Mouse (Mus musculus): Measurements from ENCODE around the gene Gng10. TPM values are rescaled to one million over a fixed set of nuclear protein-coding genes. Genes with fewer than 3 reads are reported as not detected.

Gng10 gene
- 89.6 and 92.9 TPM in 2 replicates for polyA plus RNA-seq (2015; fragmentation: Nextera tagmentation; extraction: Ambion mirVana)

DNA sequence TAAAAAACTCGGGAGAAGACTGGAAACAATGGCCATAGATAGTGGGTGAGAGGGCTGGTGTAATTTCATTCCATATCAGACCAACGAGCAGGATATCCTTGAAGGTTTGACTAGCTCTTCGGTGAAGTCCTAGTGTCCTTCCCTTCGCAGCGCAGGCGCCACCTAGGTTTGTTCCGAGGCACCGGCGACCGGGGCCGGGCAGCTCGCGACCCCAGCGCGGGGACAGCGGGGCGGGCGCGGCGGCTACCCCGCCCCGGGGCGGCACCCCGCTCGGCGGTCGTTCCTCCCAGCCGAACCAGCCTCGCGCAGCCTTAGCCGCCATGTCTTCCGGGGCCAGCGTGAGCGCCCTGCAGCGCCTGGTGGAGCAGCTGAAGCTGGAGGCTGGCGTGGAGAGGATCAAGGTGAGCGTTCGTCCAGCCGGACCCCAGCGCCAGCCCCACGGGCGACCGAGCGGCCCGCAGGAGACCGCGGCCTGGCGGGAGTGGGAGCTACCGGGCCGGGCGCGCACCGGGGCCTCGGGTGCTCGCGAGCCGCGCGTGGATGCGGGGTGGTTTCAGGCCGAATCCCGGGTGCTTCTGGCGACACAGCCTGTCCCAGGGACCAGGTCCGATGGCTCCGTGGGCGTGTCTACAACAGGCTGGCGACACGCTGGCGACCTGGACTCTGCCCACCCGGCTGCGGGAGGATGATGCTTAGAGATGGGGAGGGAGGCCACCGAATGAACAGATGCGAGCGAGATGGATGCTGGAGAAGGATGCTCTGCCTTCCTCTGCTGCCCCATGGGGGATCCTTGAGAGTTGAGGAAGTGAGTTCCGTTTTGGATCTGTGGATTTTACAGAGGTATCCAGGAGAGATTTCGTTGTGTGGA is at the start of gene Gng10:
Gng10 (plus strand) TSS at position 171 of the 868 bp plus-strand sequence.
- H3K27me3 ChIP-seq (ENCODE audit: insufficient read depth, low read length), result no peaks in the 10 kb centered on the region
- H3K9ac ChIP-seq (replicated peaks; ENCODE audit: low read length), result peak within 1 kb of the TSS; percentile 90
- peaks cover 7% of the 10 kb centered on the region; the same call in 1 of the 2 replicates for H3K36me3 ChIP-seq (ENCODE audit: insufficient read depth, low read length)
- 7% methylated on average over 76 of the region's 76 CpGs for WGBS
- ATAC-seq (ENCODE audit: low FRiP score, low TSS enrichment), result peak; percentile 89
- H3K4me3 ChIP-seq (ENCODE audit: low read length), result peak within 1 kb of the TSS; percentile 88
- 0 out of 2 replicates have a peak, but pooled peaks cover 4% of the 10 kb centered on the region for H3K4me1 ChIP-seq (ENCODE audit: insufficient read depth, low read length)
- peaks cover 3% of the 10 kb centered on the region for H3K9me3 ChIP-seq (ENCODE audit: low read length)
- peak within 1 kb of the TSS; percentile 73 for H3K4me2 ChIP-seq (replicated peaks; ENCODE audit: low read depth, low read length)
- H3K27ac ChIP-seq (ENCODE audit: low read length), result peak within 1 kb of the TSS; percentile 61

DNA sequence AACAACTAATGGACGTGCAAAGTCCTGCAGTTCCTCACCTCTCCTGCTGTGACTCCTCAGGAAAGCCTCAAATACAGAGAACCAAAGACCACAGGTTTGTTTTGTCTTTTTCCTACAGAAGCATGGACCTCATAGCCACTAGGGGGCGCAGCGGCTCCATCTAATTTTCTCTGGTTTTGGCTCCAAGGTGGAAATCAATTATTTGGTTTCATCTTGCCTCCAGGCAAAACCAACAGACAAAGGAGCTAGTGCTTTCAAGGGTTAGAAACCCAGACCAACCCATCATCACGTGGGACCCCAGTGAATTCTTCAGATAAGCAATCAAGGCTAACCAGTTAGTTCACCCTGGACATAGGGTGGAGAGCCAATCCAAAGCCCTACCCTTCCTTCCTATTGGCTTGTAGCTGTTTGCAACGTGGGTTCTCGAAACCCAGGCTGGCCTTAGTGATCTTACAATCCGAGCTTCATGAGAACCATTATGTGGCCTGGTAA is 49.7 kb upstream of the Gng10 start:
- ATAC-seq (ENCODE audit: low FRiP score, low TSS enrichment), result peak; percentile 39; the same call in 1 of the 2 replicates
- WGBS, result 23% methylated on average over 7 of the region's 7 CpGs
- H3K4me1 ChIP-seq (ENCODE audit: insufficient read depth, low read length), result peaks cover 10% of the 10 kb centered on the region; the same call in 1 of the 2 replicates
- H3K4me2 ChIP-seq (replicated peaks; ENCODE audit: low read depth, low read length), result no peak overlapping the region
- no peaks in the 10 kb centered on the region for H3K36me3 ChIP-seq (ENCODE audit: insufficient read depth, low read length)
- no peak overlapping the region for H3K9ac ChIP-seq (replicated peaks; ENCODE audit: low read length)
- no peaks in the 10 kb centered on the region for H3K9me3 ChIP-seq (ENCODE audit: low read length)
- no peak overlapping the region for H3K4me3 ChIP-seq (ENCODE audit: low read length)
- H3K27ac ChIP-seq (ENCODE audit: low read length), result no peak overlapping the region
- H3K27me3 ChIP-seq (ENCODE audit: insufficient read depth, low read length), result no peaks in the 10 kb centered on the region

GRCm38 (mm10) chr4:58986540-58987190 is 48.2 kb upstream of the Gng10 start, which contains the start of gene Ptgr1:
Gene Ptgr1, minus strand, starts transcription at chr4:58987119.
- Histone ChIP-seq H3K27me3 (ENCODE audit: insufficient read depth, low read length) (no peaks in the 10 kb centered on the region), H3K4me3 (ENCODE audit: low read length) (peak within 1 kb of the TSS; percentile 76), H3K9ac (replicated peaks; ENCODE audit: low read length) (peak within 1 kb of the TSS; percentile 79), H3K4me2 (replicated peaks; ENCODE audit: low read depth, low read length) (peak within 1 kb of the TSS; percentile 94), H3K27ac (ENCODE audit: low read length) (peak within 1 kb of the TSS; percentile 27; the same call in 1 of the 2 replicates), H3K4me1 (ENCODE audit: insufficient read depth, low read length) (peaks cover 10% of the 10 kb centered on the region; the same call in 1 of the 2 replicates), H3K9me3 (ENCODE audit: low read length) (no peaks in the 10 kb centered on the region), H3K36me3 (ENCODE audit: insufficient read depth, low read length) (no peaks in the 10 kb centered on the region)
- WGBS, result 1% methylated on average over 28 of the region's 28 CpGs
- peak; percentile 82 for ATAC-seq (ENCODE audit: low FRiP score, low TSS enrichment)

DNA sequence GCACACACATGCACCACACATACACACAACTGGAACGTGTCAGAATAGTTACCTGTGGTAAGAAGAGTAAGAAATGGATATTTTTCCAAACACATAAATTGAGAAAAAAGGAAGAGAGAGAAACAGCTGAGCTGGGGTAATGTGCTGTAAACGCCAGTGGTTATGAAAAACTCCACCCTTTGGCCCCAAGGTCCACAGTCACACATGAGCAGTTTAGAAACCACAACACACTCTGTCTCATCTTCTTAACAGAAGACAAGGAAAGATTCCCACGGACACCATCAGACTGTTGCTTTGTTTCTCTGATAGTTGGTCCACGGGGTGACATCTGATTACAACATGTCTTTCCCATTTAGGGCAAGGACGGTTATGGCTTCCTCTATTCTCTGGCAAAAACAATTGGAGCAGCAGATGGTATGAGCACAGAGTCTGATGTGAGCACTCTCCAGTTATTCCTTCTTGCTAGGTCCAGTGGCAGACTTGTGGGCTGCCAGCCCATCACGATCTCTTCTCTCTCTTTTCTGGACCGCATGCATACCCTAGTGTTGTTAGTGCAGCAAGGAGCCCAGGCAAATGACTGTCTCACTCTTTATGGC is 45.5 kb upstream of the Gng10 start:
- H3K9ac ChIP-seq (replicated peaks; ENCODE audit: low read length), result no peak overlapping the region
- no peak overlapping the region for H3K4me2 ChIP-seq (replicated peaks; ENCODE audit: low read depth, low read length)
- no peak for ATAC-seq (ENCODE audit: low FRiP score, low TSS enrichment)
- no peaks in the 10 kb centered on the region for H3K27me3 ChIP-seq (ENCODE audit: insufficient read depth, low read length)
- WGBS, result 78% methylated on average over 7 of the region's 7 CpGs
- H3K4me1 ChIP-seq (ENCODE audit: insufficient read depth, low read length), result peaks cover 10% of the 10 kb centered on the region; the same call in 1 of the 2 replicates
- no peaks in the 10 kb centered on the region for H3K36me3 ChIP-seq (ENCODE audit: insufficient read depth, low read length)
- H3K27ac ChIP-seq (ENCODE audit: low read length), result no peak overlapping the region
- no peak overlapping the region for H3K4me3 ChIP-seq (ENCODE audit: low read length)
- no peaks in the 10 kb centered on the region for H3K9me3 ChIP-seq (ENCODE audit: low read length)

DNA sequence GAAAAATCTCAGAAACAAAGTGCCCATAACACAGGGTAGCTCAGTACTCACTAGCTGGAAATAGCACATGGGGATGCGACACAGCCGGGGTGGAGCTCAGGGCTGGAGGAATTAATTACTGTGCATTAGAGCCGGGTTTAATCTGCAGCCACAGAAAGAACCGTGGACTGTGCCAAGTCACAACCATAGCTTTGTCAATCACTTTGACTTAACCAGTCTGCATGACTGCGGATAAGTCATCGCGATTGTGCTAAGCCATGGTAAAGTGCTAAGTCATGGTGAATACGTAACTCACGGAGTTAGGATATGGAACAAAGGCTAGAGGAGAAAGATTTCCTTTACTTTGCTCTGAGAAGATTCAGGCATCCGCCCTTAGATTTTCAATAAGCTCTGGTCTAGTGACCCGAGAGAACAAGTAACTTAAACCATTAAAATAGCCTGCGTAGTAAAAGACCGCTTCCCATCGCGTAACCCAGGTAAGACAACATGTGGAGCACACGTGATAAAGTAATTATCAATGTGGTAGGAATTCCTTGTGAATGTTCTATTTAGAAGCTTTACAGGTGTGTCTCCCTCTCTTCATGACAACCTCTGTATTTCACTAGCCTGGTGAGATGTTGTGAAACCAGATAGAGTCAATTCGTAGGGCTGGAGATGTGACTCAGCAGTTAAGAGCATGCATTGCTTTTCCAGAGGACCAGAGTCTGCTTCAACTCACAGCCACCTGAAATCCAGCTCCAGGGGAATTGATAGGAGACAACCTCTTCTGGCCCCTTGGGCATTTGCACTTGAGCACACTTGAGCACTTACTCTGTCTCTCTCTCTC is 44.1 kb upstream of the Gng10 start:
- H3K9me3 ChIP-seq (ENCODE audit: low read length), result no peaks in the 10 kb centered on the region
- no peak overlapping the region for H3K4me3 ChIP-seq (ENCODE audit: low read length)
- no peak overlapping the region for H3K9ac ChIP-seq (replicated peaks; ENCODE audit: low read length)
- no peak overlapping the region for H3K27ac ChIP-seq (ENCODE audit: low read length)
- H3K4me1 ChIP-seq (ENCODE audit: insufficient read depth, low read length), result peaks cover 15% of the 10 kb centered on the region; the same call in 1 of the 2 replicates
- no peak for ATAC-seq (ENCODE audit: low FRiP score, low TSS enrichment)
- H3K4me2 ChIP-seq (replicated peaks; ENCODE audit: low read depth, low read length), result no peak overlapping the region
- WGBS, result 87% methylated on average over 17 of the region's 17 CpGs
- no peaks in the 10 kb centered on the region for H3K36me3 ChIP-seq (ENCODE audit: insufficient read depth, low read length)
- H3K27me3 ChIP-seq (ENCODE audit: insufficient read depth, low read length), result no peaks in the 10 kb centered on the region

DNA sequence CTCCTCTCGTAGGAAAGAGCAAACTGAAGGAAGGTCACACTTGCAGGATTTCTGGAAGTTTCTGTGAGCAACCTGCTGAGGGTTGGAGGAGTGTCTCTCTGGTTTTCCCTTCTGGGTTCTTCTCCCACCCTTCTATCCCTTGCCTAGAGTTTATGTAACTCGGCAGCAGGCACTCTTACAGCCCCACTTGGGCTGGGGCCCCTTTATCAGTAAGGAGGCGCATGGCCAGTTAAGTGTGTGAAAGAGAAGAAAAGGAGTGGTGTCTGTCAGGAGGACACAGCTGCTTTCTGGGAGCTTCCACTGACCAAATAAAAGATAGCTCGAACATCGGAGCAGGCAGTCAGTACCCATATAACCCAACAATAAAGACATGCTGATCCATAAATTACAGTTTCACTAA is 42.7 kb upstream of the Gng10 start:
- Histone ChIP-seq H3K9me3 (ENCODE audit: low read length) (no peaks in the 10 kb centered on the region), H3K27ac (ENCODE audit: low read length) (no peak overlapping the region), H3K36me3 (ENCODE audit: insufficient read depth, low read length) (no peaks in the 10 kb centered on the region), H3K27me3 (ENCODE audit: insufficient read depth, low read length) (no peaks in the 10 kb centered on the region), H3K4me3 (ENCODE audit: low read length) (no peak overlapping the region), H3K4me2 (replicated peaks; ENCODE audit: low read depth, low read length) (no peak overlapping the region), H3K9ac (replicated peaks; ENCODE audit: low read length) (no peak overlapping the region), H3K4me1 (ENCODE audit: insufficient read depth, low read length) (peaks cover 15% of the 10 kb centered on the region; the same call in 1 of the 2 replicates)
- ATAC-seq (ENCODE audit: low FRiP score, low TSS enrichment), result no peak
- WGBS, result 77% methylated on average over 5 of the region's 5 CpGs

DNA sequence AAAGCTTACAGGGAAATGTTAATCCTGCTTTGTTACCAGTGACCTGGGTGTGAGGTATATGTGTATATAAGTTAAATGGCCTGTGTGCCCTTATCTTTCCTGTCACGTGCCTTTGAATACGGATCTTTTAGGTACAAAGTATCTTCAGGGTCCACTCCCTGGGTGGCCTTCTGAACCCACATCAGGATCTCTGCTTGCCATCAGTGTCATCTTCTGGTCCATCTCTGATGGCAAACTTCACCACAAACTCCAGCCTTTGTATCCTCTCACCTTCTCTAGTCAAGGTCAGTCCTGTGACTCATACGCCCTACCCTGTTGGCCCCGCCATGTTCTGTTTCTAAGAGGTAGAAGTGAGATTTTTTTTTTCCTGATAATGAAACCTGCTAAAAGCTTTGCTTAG is 40.1 kb upstream of the Gng10 start, which contains the start of gene Dnajc25:
Dnajc25 (plus strand) TSS at position 301 of the 400 bp plus-strand sequence.
- no peaks in the 10 kb centered on the region for H3K36me3 ChIP-seq (ENCODE audit: insufficient read depth, low read length)
- 72% methylated on average over 4 of the region's 4 CpGs for WGBS
- 0 out of 2 replicates have a peak within 1 kb of the TSS, but pooled peaks have one; percentile 14 for H3K4me2 ChIP-seq (replicated peaks; ENCODE audit: low read depth, low read length)
- H3K4me3 ChIP-seq (ENCODE audit: low read length), result no peak within 1 kb of the TSS
- H3K27me3 ChIP-seq (ENCODE audit: insufficient read depth, low read length), result no peaks in the 10 kb centered on the region
- no peak within 1 kb of the TSS for H3K9ac ChIP-seq (replicated peaks; ENCODE audit: low read length)
- H3K9me3 ChIP-seq (ENCODE audit: low read length), result no peaks in the 10 kb centered on the region
- ATAC-seq (ENCODE audit: low FRiP score, low TSS enrichment), result no peak
- 0 out of 2 replicates have a peak, but pooled peaks cover 8% of the 10 kb centered on the region for H3K4me1 ChIP-seq (ENCODE audit: insufficient read depth, low read length)
- H3K27ac ChIP-seq (ENCODE audit: low read length), result no peak within 1 kb of the TSS

- no peak overlapping the region for H3K27ac ChIP-seq (ENCODE audit: low read length)
- 33% methylated on average over 8 of the region's 8 CpGs for WGBS
- H3K4me2 ChIP-seq (replicated peaks; ENCODE audit: low read depth, low read length), result 0 out of 2 replicates have a peak overlapping the region, but pooled peaks have one; percentile 14
- 0 out of 2 replicates have a peak, but pooled peaks cover 8% of the 10 kb centered on the region for H3K4me1 ChIP-seq (ENCODE audit: insufficient read depth, low read length)
- H3K9me3 ChIP-seq (ENCODE audit: low read length), result no peaks in the 10 kb centered on the region
- H3K4me3 ChIP-seq (ENCODE audit: low read length), result no peak overlapping the region
- ATAC-seq (ENCODE audit: low FRiP score, low TSS enrichment), result peak; percentile 85
- no peaks in the 10 kb centered on the region for H3K36me3 ChIP-seq (ENCODE audit: insufficient read depth, low read length)
- no peak overlapping the region for H3K9ac ChIP-seq (replicated peaks; ENCODE audit: low read length)
- no peaks in the 10 kb centered on the region for H3K27me3 ChIP-seq (ENCODE audit: insufficient read depth, low read length)
Measured at GRCm38 (mm10) chr4:58995251-58995693, 39.6 kb upstream of the Gng10 start.
